Mouse (Mus musculus) embryo, embryonic 10 days (tissue): ENCODE measurements around the gene Ube2z.
A peak's percentile ranks its signal among the peaks of the same experiment; 100 is the strongest.

Experiments
- DNase-seq: peaks from one replicate; pipeline ENCODE4 v3.0.0-alpha.2; 2015; ENCODE audit warnings: low spot score

Gene Ube2z

DNA sequence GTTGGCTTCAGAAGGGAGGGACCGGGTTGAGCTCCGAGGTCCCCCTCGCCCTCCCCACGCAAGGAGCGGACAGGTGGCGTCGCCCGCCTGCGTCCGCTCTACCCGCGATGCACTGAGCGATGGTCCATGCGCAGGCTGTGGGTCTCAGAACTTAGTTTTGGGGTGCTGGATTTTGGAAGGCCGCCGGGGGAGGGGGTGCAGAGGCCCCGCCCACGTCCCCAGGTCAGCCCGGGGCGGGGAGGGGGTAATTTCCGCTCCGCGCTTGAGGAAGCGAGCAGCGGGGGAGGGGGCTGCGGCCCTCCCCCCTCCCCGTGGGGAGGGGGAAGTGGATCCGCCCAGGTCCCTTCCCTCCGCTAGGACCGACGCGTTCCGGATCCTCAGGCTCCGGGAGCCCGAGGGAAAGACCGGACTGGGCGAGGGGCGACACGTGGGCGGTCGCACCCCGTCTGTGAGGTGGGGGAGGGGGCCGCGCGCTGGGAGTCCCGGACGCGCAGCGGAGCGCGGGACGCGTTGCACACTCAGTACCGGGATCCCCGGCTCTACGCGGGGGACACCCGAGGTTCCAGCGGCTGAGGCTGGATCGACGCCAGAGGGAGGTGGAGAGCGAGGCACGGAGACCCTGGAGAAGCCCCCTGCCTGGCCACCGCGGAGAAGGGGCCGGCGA lies 58.2 kb downstream of the Ube2z start:
- peak; percentile 87 for DNase-seq

DNA sequence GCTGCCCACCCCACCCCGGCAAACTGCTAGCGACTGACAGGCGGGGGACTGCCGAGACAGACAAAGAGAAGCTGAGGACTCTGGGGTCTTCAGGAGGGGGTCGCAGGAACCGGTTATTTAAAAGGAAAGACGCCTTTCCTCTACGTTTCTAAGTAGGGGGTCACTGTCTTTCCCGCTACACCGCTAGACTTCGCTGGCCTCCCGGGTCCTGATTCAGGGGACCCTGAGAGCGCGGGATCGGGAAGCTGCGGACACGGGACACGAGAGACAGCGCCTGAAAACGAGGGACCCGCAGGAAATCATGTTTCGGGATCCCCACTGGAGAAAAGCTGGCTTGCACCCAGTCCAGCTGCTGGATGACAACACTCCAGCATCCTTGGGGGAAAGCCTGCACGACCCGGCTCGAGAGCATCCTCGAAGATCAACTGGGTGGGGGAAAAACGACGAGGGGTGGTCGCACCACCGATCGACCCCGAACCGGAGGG lies 58.8 kb downstream of the Ube2z start:
- DNase-seq: no peak

DNA sequence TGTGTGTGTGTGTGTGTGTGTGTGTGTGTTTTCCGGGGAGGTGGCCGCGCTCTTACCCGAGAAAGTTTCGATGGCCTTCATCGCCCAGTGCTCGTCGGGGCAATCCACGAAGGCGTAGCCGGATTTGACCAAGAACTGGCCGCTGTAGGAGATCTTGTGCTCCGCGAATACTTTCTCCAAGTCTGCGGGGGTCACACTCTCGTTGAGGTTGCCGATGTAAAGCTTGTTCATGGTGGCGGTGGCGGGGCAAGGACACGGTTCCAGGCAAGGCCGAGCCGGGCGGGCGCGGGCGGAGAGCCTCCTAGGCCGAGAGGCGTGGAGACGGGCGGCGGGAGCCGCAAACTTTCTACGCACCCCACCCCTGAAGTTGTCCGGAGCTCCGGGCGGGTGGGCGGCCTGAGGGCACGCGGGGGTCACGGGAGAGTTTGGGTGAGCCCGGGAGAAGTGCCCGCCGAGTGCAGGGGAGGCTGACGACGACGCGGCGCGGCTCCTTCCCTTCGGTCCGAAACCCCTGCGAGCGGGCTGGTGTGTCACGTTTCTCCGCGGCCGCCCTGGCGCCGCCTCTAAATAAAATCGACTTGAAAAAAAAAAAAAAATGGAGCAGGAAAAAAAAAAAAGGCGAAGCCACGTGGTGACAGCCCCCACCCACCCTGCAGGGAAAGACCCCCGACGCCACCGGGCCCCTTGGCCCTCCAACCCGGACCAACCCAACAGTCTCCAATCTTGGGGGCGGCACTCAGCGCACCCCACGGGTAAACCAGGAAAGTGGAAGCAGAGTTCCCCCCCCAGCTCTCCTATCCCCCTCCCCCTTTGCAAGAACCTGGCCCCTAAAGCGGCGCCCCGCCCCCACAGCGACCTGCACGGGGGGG lies 59.6 kb downstream of the Ube2z start, which contains the start of gene Igf2bp1:
Gene Igf2bp1, minus strand, starts transcription at position 538 of the 869 bp plus-strand sequence.
- peak; percentile 88 for DNase-seq

DNA sequence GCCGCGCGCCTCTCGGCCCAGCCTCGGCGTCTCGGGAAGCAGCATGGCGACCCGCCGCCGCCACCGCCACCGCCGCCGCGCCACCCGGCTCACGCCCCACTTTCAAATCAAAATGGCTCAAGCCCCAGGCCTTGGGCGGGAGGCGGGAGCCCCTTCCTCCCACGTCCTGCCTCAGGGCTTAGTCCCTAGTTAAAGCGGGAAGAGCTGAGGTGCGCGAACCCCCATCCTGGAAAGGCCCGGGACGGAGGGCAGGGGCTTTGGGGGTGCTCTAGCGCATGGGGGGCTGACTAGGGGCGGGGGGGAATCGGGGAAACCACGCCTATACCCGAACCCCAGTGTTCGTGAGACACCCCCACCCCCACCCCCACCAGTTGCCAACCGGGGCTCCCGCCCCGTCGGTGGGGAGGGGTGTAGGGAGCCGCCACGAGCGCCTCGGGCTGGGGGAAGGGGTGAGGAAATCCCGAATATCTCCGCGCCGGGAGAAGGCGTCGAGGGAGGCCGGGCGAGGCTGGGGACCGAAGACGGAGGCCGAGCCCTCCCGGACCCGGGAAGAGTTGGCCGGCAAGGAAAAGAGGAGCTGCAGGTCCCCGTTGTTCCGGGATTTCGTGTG lies 60.3 kb downstream of the Ube2z start:
- DNase-seq: peak; percentile 49

DNA sequence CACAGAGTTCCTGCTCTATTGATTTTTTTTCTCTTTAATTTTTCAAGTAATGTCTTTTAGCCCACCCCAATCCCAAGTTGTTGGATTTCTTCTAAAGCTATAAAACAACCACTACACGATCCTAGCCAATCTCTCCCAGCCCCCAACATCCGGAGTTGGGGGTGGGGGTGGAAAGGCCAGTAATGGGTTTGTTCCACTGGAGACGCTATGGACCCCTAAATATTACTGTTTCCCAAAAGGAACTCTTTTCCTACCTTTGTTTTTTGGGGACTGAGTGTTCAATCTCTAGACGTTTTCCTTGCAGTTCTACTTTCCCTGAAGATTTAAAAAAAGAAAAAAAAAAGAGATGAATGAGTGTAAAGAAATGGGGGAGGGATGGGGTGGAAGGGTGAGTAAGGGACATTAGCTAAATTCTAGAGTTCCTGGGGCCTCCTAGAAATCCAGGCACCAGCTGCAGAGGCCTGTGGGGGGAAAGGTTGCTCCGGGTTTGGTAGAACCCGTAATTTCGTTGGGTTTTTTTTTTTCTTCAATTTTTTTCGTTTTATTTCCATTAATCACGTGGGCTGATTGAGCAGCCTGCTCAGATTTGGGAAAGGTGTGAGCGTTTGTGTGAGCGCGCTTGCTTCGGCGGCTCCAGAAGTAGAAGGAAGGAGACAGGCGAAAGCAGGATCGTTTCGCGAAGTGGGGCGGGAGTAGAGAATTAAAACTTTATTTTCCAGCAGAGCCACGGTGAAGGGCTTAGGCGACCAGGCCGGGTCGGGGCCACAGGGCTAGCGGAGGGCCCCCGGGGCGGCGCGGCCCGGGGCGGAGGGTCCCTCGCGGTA lies 61.0 kb downstream of the Ube2z start:
- DNase-seq: no peak

DNA sequence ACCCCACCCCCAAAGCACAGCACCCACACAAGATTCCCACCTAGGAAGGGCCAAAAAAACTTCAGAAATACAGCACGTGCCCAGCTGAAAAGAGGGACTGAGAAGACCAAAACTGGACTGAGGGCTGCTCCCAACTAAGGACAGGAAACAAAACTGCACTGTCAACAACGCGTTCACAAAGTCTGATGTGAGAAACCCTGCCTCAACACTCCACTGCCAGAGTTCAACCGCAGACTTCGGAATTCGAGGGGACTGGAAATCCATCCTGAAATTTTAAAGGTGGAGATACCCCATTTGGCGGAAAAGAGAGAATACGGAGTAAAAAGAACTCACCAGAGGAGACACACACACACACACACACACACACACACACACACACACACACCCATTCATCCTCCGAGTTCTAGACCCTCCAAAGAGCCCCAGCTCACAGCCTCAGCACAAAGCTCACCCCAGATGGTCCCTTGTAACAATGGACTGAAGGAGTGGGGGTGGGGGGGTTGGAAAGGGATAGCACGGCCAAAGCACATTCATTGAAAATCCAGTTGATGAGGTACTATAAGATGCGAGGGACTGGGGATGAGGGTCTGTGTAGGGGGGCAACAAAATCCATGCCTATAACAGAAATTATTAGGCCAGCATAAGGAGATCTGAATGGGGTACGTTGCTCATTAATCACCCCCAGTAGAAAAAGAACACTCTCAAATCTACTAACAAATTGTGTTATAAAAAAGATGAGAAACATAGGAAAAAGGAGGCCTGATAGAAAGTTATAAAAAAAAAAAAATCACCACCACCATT lies 61.9 kb downstream of the Ube2z start:
- peak; percentile 49 for DNase-seq
